Mouse (Mus musculus) cerebellum, adult 8-10 months (tissue): ENCODE measurements around the gene Tmem238.
A peak's percentile ranks its signal among the peaks of the same experiment; 100 is the strongest.
"Not testable (repeated sequence)": the region's sequence is repeated elsewhere in the genome, so short reads cannot be mapped to it uniquely, and the experiment has no call there.

Experiments
- DNase-seq: peaks from one replicate; pipeline ENCODE4 v3.0.0; 2022

Gene Tmem238

GRCm38 (mm10) chr7:4789436-4789935 lies at the start of gene Tmem238:
Tmem238 (minus strand) TSS chr7:4789656.
- DNase-seq: no peak

- no peak for DNase-seq
These were observed 48.2 kb upstream of the Tmem238 start for GRCm38 (mm10) chr7:4837639-4838038.

GRCm38 (mm10) chr7:4836351-4836792 lies 46.9 kb upstream of the Tmem238 start:
- DNase-seq: peak; percentile 82

GRCm38 (mm10) chr7:4835631-4836327 lies 46.3 kb upstream of the Tmem238 start:
- peak; percentile 50 for DNase-seq

GRCm38 (mm10) chr7:4830476-4830875 lies 41.0 kb upstream of the Tmem238 start:
- no peak for DNase-seq

- DNase-seq: no peak
These were observed 35.9 kb upstream of the Tmem238 start for GRCm38 (mm10) chr7:4825365-4825764.

GRCm38 (mm10) chr7:4822162-4822907 lies 32.9 kb upstream of the Tmem238 start:
- no peak for DNase-seq

- no peak for DNase-seq
These were observed 32.2 kb upstream of the Tmem238 start for GRCm38 (mm10) chr7:4821690-4822089.

- DNase-seq: not testable (repeated sequence)
These were observed 31.5 kb upstream of the Tmem238 start for GRCm38 (mm10) chr7:4820925-4821324.

- no peak for DNase-seq
These were observed 27.1 kb upstream of the Tmem238 start for GRCm38 (mm10) chr7:4816559-4816958.

- no peak for DNase-seq
These were observed 23.8 kb upstream of the Tmem238 start for GRCm38 (mm10) chr7:4813105-4813791.

- DNase-seq: peak; percentile 98
These were observed 23.0 kb upstream of the Tmem238 start, which contains the start of gene Ube2s for GRCm38 (mm10) chr7:4812303-4813104. Ube2s (minus strand) TSS chr7:4812590.

- no peak for DNase-seq
These were observed 22.4 kb upstream of the Tmem238 start for GRCm38 (mm10) chr7:4811842-4812302.

GRCm38 (mm10) chr7:4811131-4811530 lies 21.7 kb upstream of the Tmem238 start:
- DNase-seq: not testable (repeated sequence)

- DNase-seq: no peak
These were observed 17.3 kb upstream of the Tmem238 start for GRCm38 (mm10) chr7:4806716-4807115.

GRCm38 (mm10) chr7:4802247-4802646 lies 12.8 kb upstream of the Tmem238 start:
- DNase-seq: no peak

GRCm38 (mm10) chr7:4795767-4796433 lies 6.4 kb upstream of the Tmem238 start:
- peak; percentile 41 for DNase-seq

GRCm38 (mm10) chr7:4794631-4795168 lies 5.2 kb upstream of the Tmem238 start:
- no peak for DNase-seq

GRCm38 (mm10) chr7:4793674-4794073 lies 4.2 kb upstream of the Tmem238 start:
- DNase-seq: no peak

- DNase-seq: not testable (repeated sequence)
These were observed 3.8 kb upstream of the Tmem238 start for GRCm38 (mm10) chr7:4793248-4793647.
